24 mouse cellular contexts compared by ENCODE assay signal in the genomic region with DNA sequence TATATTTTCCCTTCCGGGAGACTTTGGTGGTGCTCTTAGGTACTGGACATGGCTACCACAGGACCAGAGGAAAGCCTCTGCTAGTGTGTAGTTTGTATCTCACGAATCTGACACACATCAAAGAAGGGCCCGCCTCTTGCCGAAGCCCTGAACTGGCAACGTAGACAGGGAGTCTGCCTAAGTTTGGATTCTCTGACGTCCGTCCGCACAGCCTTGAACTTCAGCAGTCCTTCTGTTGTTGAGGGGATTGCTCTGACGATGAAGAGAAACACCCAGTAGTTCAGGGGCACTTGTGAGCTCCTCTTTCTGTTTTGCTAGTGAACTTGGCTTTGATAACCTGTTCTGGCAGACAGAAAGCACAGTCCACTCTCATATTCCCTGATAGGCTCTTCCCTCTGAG.
"Had no signal": no experiment of that assay in that cellular context is flagged by ENCODE, and none has a peak within 500 bp of the region (broad histone marks: within the 10 kb centered on the region; RNA-seq: fewer than 3 reads in every experiment).

No protein-coding gene starts in this region.

- H3K27me3 ChIP-seq: limb, embryonic 12.5 days; liver, embryonic 12.5 days; liver, embryonic 15.5 days; midbrain, embryonic 13.5 days; neural tube, embryonic 12.5 days; neural tube, embryonic 15.5 days had no signal

- DNase-seq: kidney, adult 2 months; kidney, postnatal 25 days; layer of hippocampus, adult 9-11 months; layer of hippocampus, postnatal 36 days; liver; lung, adult 18-20 months; right cerebral cortex, adult 18-20 months; right cerebral cortex, postnatal 14 days; right cerebral cortex, postnatal 4 days; thymus, adult 2 months; thymus, postnatal 14 days had no signal

- H3K36me3 ChIP-seq: liver, embryonic 12.5 days; liver, embryonic 15.5 days; midbrain, embryonic 13.5 days; neural tube, embryonic 12.5 days; neural tube, embryonic 15.5 days had no signal

- ATAC-seq: intestine, postnatal 0 days; midbrain, embryonic 13.5 days had no signal

- H3K4me3 ChIP-seq: layer of hippocampus, adult 2 months; left cerebral cortex, adult 2 months; limb, embryonic 12.5 days; liver, embryonic 12.5 days; liver, embryonic 15.5 days; megakaryocyte, embryonic 14.5 days; midbrain, embryonic 10.5 days; midbrain, embryonic 13.5 days; neural tube, embryonic 12.5 days; neural tube, embryonic 15.5 days had no signal

- H3K9ac ChIP-seq: limb, embryonic 12.5 days; liver, embryonic 12.5 days; liver, embryonic 15.5 days; midbrain, embryonic 13.5 days; neural tube, embryonic 12.5 days; neural tube, embryonic 15.5 days had no signal

- H3K27ac ChIP-seq: kidney, postnatal 0 days; layer of hippocampus, adult 2 months; left cerebral cortex, adult 2 months; limb, embryonic 12.5 days; liver, embryonic 12.5 days; liver, embryonic 15.5 days; midbrain, embryonic 10.5 days; midbrain, embryonic 13.5 days; neural tube, embryonic 12.5 days; neural tube, embryonic 15.5 days; stomach, postnatal 0 days had no signal

- H3K9me3 ChIP-seq: limb, embryonic 12.5 days; liver, embryonic 12.5 days; liver, embryonic 15.5 days; megakaryocyte, embryonic 14.5 days; midbrain, embryonic 10.5 days; midbrain, embryonic 13.5 days; neural tube, embryonic 12.5 days; neural tube, embryonic 15.5 days had no signal

- H3K4me2 ChIP-seq: limb, embryonic 12.5 days; liver, embryonic 12.5 days; liver, embryonic 15.5 days; midbrain, embryonic 13.5 days; neural tube, embryonic 12.5 days; neural tube, embryonic 15.5 days had no signal
